Mouse (Mus musculus): ENCODE results near the gene Gm26558.

The Gm26558 gene

GRCm38 (mm10) chr2:70690195-70690594 is 28.3 kb upstream of the Gm26558 start:
- H3K4me3 ChIP-seq (replicated peaks; ENCODE audit: low read length), result peak overlapping the region; percentile 66
- no peak for TF ChIP-seq NANOG (IDR thresholded peaks at IDR 0.05; ENCODE audit: borderline replicate concordance, low read length)

GRCm38 (mm10) chr2:70688454-70689078 is 26.7 kb upstream of the Gm26558 start:
- peaks cover 88% of the 10 kb centered on the region for H3K36me3 ChIP-seq (ENCODE audit: insufficient read depth, low read length)
- H3K27me3 ChIP-seq (ENCODE audit: insufficient read depth, low read length), result no peaks in the 10 kb centered on the region
- H3K9me3 ChIP-seq (ENCODE audit: low read length), result no peaks in the 10 kb centered on the region
- 0 out of 2 replicates have a peak overlapping the region, but pooled peaks have one; percentile 3 for H3K4me3 ChIP-seq (replicated peaks; ENCODE audit: low read length)
- TF ChIP-seq NANOG (IDR thresholded peaks at IDR 0.05; ENCODE audit: borderline replicate concordance, low read length) (no peak), CTCF (conservative IDR thresholded peaks at IDR 0.05; ENCODE audit: low read length) (no peak), POU5F1 (IDR thresholded peaks at IDR 0.05; ENCODE audit: borderline replicate concordance, low read length) (no peak)
- peaks cover 53% of the 10 kb centered on the region for H3K4me1 ChIP-seq (replicated peaks; ENCODE audit: low read depth, low read length)

More at GRCm38 (mm10) chr2:70690195-70690594, 28.3 kb upstream of the Gm26558 start:
- Histone ChIP-seq H3K27me3 (ENCODE audit: insufficient read depth, low read length) (no peaks in the 10 kb centered on the region), H3K4me1 (replicated peaks; ENCODE audit: low read depth, low read length) (peaks cover 53% of the 10 kb centered on the region), H3K36me3 (ENCODE audit: insufficient read depth, low read length) (peaks cover 73% of the 10 kb centered on the region), H3K9me3 (ENCODE audit: low read length) (no peaks in the 10 kb centered on the region)

DNA sequence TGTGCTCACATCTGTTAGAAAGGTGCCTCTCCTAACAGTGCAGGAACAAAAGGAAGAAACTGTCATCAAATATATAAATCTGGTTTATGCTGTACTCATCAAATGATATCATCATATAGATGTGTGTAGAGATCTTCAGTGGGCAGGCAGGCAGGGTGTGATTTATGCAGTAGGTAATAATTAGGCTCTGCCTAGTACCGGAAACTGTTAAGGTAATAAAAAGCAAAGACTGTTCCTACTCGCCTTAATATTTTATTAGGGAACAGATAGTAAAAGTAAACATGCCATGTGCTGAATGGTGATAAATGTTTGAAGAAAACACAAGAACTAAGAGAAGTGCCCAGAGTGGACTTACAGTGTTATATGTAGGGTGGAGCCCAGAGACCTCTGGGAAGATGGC is 20.4 kb upstream of the Gm26558 start:
- Histone ChIP-seq H3K4me3 (replicated peaks; ENCODE audit: low read length) (no peak overlapping the region), H3K9me3 (ENCODE audit: low read length) (no peaks in the 10 kb centered on the region), H3K36me3 (ENCODE audit: insufficient read depth, low read length) (peaks cover 99% of the 10 kb centered on the region), H3K4me1 (replicated peaks; ENCODE audit: low read depth, low read length) (peaks cover 1% of the 10 kb centered on the region; the same call in 1 of the 2 replicates), H3K27me3 (ENCODE audit: insufficient read depth, low read length) (no peaks in the 10 kb centered on the region)
- TF ChIP-seq NANOG (IDR thresholded peaks at IDR 0.05; ENCODE audit: borderline replicate concordance, low read length) (no peak), CTCF (conservative IDR thresholded peaks at IDR 0.05; ENCODE audit: low read length) (no peak), POU5F1 (IDR thresholded peaks at IDR 0.05; ENCODE audit: borderline replicate concordance, low read length) (no peak)

DNA sequence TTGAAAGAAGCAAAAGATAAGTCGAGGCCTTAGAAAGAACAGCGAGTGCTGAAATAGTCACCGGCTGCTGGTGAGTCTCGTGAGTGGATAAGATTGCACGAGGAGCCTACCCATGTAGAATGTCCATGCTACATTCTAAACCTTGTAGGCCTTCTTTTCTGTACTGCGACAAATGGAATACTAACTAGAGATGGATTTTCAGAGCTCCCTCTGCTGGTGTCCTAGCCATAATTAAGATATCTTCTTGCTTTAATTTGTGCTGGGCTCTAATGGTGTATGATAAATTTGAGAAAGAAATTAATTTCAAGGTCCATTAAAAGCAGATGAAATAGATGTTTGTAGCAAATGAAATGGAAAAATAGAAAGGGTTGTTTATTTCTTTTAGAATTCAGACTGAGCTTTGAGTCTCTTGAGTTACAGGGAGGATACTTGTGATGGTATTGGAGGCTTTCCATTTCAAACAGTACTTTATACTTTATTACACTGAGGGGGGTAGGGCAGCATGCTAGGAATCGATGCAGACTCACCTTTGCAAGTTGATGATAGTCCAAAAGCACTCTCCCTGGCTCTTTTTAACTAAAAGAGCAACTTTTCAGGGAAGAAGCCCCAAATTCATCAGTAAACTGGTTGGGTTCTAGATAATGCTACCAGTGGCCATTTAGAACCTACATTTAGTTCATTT is 11.7 kb upstream of the Gm26558 start:
- TF ChIP-seq POU5F1 (IDR thresholded peaks at IDR 0.05; ENCODE audit: borderline replicate concordance, low read length) (no peak), NANOG (IDR thresholded peaks at IDR 0.05; ENCODE audit: borderline replicate concordance, low read length) (no peak), CTCF (conservative IDR thresholded peaks at IDR 0.05; ENCODE audit: low read length) (peak; percentile 26)
- H3K27me3 ChIP-seq (ENCODE audit: insufficient read depth, low read length), result no peaks in the 10 kb centered on the region
- H3K9me3 ChIP-seq (ENCODE audit: low read length), result no peaks in the 10 kb centered on the region
- peaks cover 23% of the 10 kb centered on the region for H3K36me3 ChIP-seq (ENCODE audit: insufficient read depth, low read length)
- H3K4me1 ChIP-seq (replicated peaks; ENCODE audit: low read depth, low read length), result peaks cover 17% of the 10 kb centered on the region
- no peak overlapping the region for H3K4me3 ChIP-seq (replicated peaks; ENCODE audit: low read length)

- peaks cover 17% of the 10 kb centered on the region for H3K4me1 ChIP-seq (replicated peaks; ENCODE audit: low read depth, low read length)
- H3K36me3 ChIP-seq (ENCODE audit: insufficient read depth, low read length), result peaks cover 16% of the 10 kb centered on the region; the same call in 1 of the 2 replicates
- H3K4me3 ChIP-seq (replicated peaks; ENCODE audit: low read length), result no peak overlapping the region
- no peaks in the 10 kb centered on the region for H3K9me3 ChIP-seq (ENCODE audit: low read length)
- TF ChIP-seq CTCF (conservative IDR thresholded peaks at IDR 0.05; ENCODE audit: low read length) (no peak), POU5F1 (IDR thresholded peaks at IDR 0.05; ENCODE audit: borderline replicate concordance, low read length) (no peak), NANOG (IDR thresholded peaks at IDR 0.05; ENCODE audit: borderline replicate concordance, low read length) (no peak)
- H3K27me3 ChIP-seq (ENCODE audit: insufficient read depth, low read length), result no peaks in the 10 kb centered on the region
Observed at GRCm38 (mm10) chr2:70672476-70672875, 10.6 kb upstream of the Gm26558 start.

GRCm38 (mm10) chr2:70669896-70670295 is 8.0 kb upstream of the Gm26558 start:
- Histone ChIP-seq H3K4me1 (replicated peaks; ENCODE audit: low read depth, low read length) (peaks cover 19% of the 10 kb centered on the region), H3K27me3 (ENCODE audit: insufficient read depth, low read length) (no peaks in the 10 kb centered on the region), H3K36me3 (ENCODE audit: insufficient read depth, low read length) (peaks cover 27% of the 10 kb centered on the region), H3K9me3 (ENCODE audit: low read length) (no peaks in the 10 kb centered on the region), H3K4me3 (replicated peaks; ENCODE audit: low read length) (no peak overlapping the region)
- no peak for TF ChIP-seq NANOG (IDR thresholded peaks at IDR 0.05; ENCODE audit: borderline replicate concordance, low read length)
- TF ChIP-seq POU5F1 (IDR thresholded peaks at IDR 0.05; ENCODE audit: borderline replicate concordance, low read length), result no peak
- TF ChIP-seq CTCF (conservative IDR thresholded peaks at IDR 0.05; ENCODE audit: low read length), result no peak

- H3K4me3 ChIP-seq (replicated peaks; ENCODE audit: low read length), result no peak overlapping the region
- H3K27me3 ChIP-seq (ENCODE audit: insufficient read depth, low read length), result no peaks in the 10 kb centered on the region
- peaks cover 28% of the 10 kb centered on the region for H3K36me3 ChIP-seq (ENCODE audit: insufficient read depth, low read length)
- peaks cover 19% of the 10 kb centered on the region for H3K4me1 ChIP-seq (replicated peaks; ENCODE audit: low read depth, low read length)
- no peaks in the 10 kb centered on the region for H3K9me3 ChIP-seq (ENCODE audit: low read length)
- TF ChIP-seq NANOG (IDR thresholded peaks at IDR 0.05; ENCODE audit: borderline replicate concordance, low read length) (no peak), CTCF (conservative IDR thresholded peaks at IDR 0.05; ENCODE audit: low read length) (no peak), POU5F1 (IDR thresholded peaks at IDR 0.05; ENCODE audit: borderline replicate concordance, low read length) (no peak)
Observed at GRCm38 (mm10) chr2:70669241-70669640, 7.3 kb upstream of the Gm26558 start.

DNA sequence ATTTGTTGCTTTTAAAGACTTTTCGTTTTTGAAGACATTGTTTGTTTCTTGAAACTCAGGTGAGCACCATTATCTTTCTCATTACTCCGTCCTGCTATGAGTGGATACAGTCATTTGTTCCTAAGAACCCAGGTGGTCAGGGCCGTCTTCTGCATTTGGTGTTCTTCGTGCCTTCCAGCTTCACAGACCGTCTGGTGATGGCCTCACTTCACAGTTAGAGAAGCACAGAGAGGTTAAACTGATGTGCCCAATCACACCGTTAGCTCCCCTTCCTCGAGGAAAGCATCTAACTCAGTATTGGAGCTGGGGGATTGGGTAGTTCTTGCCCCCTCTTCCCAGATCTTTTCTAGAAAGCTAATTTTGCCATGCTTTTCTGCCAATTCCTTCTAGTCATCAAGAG is 5.1 kb upstream of the Gm26558 start:
- TF ChIP-seq NANOG (IDR thresholded peaks at IDR 0.05; ENCODE audit: borderline replicate concordance, low read length), result no peak
- TF ChIP-seq POU5F1 (IDR thresholded peaks at IDR 0.05; ENCODE audit: borderline replicate concordance, low read length), result no peak
- no peak for TF ChIP-seq CTCF (conservative IDR thresholded peaks at IDR 0.05; ENCODE audit: low read length)
- peaks cover 34% of the 10 kb centered on the region for H3K4me1 ChIP-seq (replicated peaks; ENCODE audit: low read depth, low read length)
- H3K36me3 ChIP-seq (ENCODE audit: insufficient read depth, low read length), result peaks cover 29% of the 10 kb centered on the region
- no peak overlapping the region for H3K4me3 ChIP-seq (replicated peaks; ENCODE audit: low read length)
- no peaks in the 10 kb centered on the region for H3K9me3 ChIP-seq (ENCODE audit: low read length)
- no peaks in the 10 kb centered on the region for H3K27me3 ChIP-seq (ENCODE audit: insufficient read depth, low read length)

Measured in E14TG2a.4 (cell line).